Mouse (Mus musculus) megakaryocyte progenitor cell, adult 5-6 weeks (primary cell): ENCODE measurements around the gene Gm44596. TPM values are rescaled to one million over a fixed set of nuclear protein-coding genes. Genes with fewer than 3 reads are reported as not detected.

Experiments
- ATAC-seq: replicated peaks from 2 replicates; pipeline ENCODE4 v1.8.0; 2016; ENCODE audit warnings: mild to moderate bottlenecking, moderate TSS enrichment, inconsistent platforms; ENCODE audit not compliant: poor library complexity
- total RNA-seq, 2 experiments: library from RNA; stranded (forward) in 1 of 2; stranded (reverse) in 1 of 2; fragments of 157-497, 149-512 nt in 1 of 2; fragments of 200-1000 nt in 1 of 2; gene quantifications; 2 replicates each; pipeline versions ENCODE4 v1.2.3 to v1.2.4; 2015 to 2017

The Gm44596 gene
- total RNA-seq, 2 experiments from 2014 or later: not detected

GRCm38 (mm10) chr6:128379636-128380035, 4.3 kb downstream of the Gm44596 start:
- ATAC-seq: peak; percentile 63

- 0 out of 2 replicates have a peak, but pooled peaks have one; percentile 18 for ATAC-seq
Observed at GRCm38 (mm10) chr6:128380594-128381167, 5.4 kb downstream of the Gm44596 start.

GRCm38 (mm10) chr6:128381254-128381653, 6.0 kb downstream of the Gm44596 start:
- ATAC-seq: peak; percentile 76

- ATAC-seq: no peak
Observed at GRCm38 (mm10) chr6:128383752-128384151, 8.4 kb downstream of the Gm44596 start.

- ATAC-seq: no peak
Observed at GRCm38 (mm10) chr6:128385026-128385425, 9.7 kb downstream of the Gm44596 start.

GRCm38 (mm10) chr6:128389185-128389584, 13.9 kb downstream of the Gm44596 start:
- no peak for ATAC-seq

GRCm38 (mm10) chr6:128390683-128391082, 15.4 kb downstream of the Gm44596 start:
- ATAC-seq: no peak

GRCm38 (mm10) chr6:128397574-128398261, 22.4 kb downstream of the Gm44596 start:
- ATAC-seq: no peak

GRCm38 (mm10) chr6:128398996-128399395, 23.7 kb downstream of the Gm44596 start, which contains the start of gene Nrip2:
Gene Nrip2, plus strand, starts transcription at chr6:128399296.
- no peak for ATAC-seq

- ATAC-seq: no peak
Observed at GRCm38 (mm10) chr6:128399421-128400185, 24.3 kb downstream of the Gm44596 start.

- peak; percentile 22 for ATAC-seq
Observed at GRCm38 (mm10) chr6:128404708-128405107, 29.4 kb downstream of the Gm44596 start.

GRCm38 (mm10) chr6:128408544-128409125, 33.3 kb downstream of the Gm44596 start:
- ATAC-seq: peak; percentile 46

GRCm38 (mm10) chr6:128410305-128410704, 35.0 kb downstream of the Gm44596 start:
- ATAC-seq: no peak

- ATAC-seq: peak; percentile 79
Observed at GRCm38 (mm10) chr6:128411115-128411514, 35.8 kb downstream of the Gm44596 start.

- no peak for ATAC-seq
Observed at GRCm38 (mm10) chr6:128416169-128416568, 40.9 kb downstream of the Gm44596 start.

- no peak for ATAC-seq
Observed at GRCm38 (mm10) chr6:128418076-128418475, 42.8 kb downstream of the Gm44596 start.

- ATAC-seq: no peak
Observed at GRCm38 (mm10) chr6:128421036-128421435, 45.7 kb downstream of the Gm44596 start.

GRCm38 (mm10) chr6:128421480-128421879, 46.2 kb downstream of the Gm44596 start:
- ATAC-seq: no peak

GRCm38 (mm10) chr6:128423496-128424268, 48.4 kb downstream of the Gm44596 start:
- ATAC-seq: peak; percentile 63

- ATAC-seq: peak; percentile 84
Observed at GRCm38 (mm10) chr6:128424269-128425019, 49.1 kb downstream of the Gm44596 start, which contains the start of gene Itfg2. Gene Itfg2, minus strand, starts transcription at chr6:128424931.
